Mouse (Mus musculus): ENCODE measurements around the gene Cdpf1. TPM values are rescaled to one million over a fixed set of nuclear protein-coding genes. Genes with fewer than 3 reads are reported as not detected.

Gene Cdpf1
- polyA plus RNA-seq, 1 experiment: 51.4 TPM

DNA sequence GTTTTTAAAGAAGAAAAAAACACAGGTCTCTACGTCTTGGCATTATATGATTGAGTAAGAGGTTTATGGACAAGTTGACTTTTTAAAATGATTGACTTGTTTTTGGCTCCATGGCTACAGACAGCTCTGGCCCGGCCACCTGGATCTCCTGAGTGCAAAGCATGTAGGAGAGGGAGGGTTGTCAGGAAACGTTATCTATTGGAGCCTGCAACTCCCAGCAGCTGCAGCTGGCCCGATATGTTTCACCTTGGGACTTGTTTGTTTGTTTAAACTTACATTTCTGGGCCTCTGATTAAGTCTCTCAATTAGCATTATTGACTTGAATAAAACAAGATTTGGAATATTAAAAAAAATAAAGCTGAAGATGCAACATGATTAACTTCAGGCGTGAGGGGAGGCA lies 15.2 kb upstream of the Cdpf1 start:
- DNase-seq: no peak
- no peak for TF ChIP-seq POLR2A (IDR thresholded peaks at IDR 0.05; ENCODE audit: low read depth, low read length)
- TF ChIP-seq CTCF (conservative IDR thresholded peaks at IDR 0.05; ENCODE audit: insufficient read depth, insufficient read length, low read depth, low read length): no peak
- 68% methylated on average over 5 of the region's 5 CpGs for WGBS
- Histone ChIP-seq H3K27ac (ENCODE audit: insufficient read depth, low read depth, low read length) (no peak overlapping the region), H3K36me3 (ENCODE audit: control insufficient read depth, insufficient read depth, low read length) (no peaks in the 10 kb centered on the region), H3K4me3 (ENCODE audit: insufficient read depth, low read depth, low read length) (no peak overlapping the region), H3K4me1 (ENCODE audit: control insufficient read depth, insufficient read depth, low read length) (no peaks in the 10 kb centered on the region), H3K27me3 (replicated peaks; ENCODE audit: control insufficient read depth, insufficient read depth, low read length) (no peaks in the 10 kb centered on the region)

- DNase-seq: no peak
- no peaks in the 10 kb centered on the region for H3K36me3 ChIP-seq (ENCODE audit: control insufficient read depth, insufficient read depth, low read length)
- no peaks in the 10 kb centered on the region for H3K27me3 ChIP-seq (replicated peaks; ENCODE audit: control insufficient read depth, insufficient read depth, low read length)
- peaks cover 4% of the 10 kb centered on the region; the same call in 1 of the 2 replicates for H3K4me1 ChIP-seq (ENCODE audit: control insufficient read depth, insufficient read depth, low read length)
- TF ChIP-seq CTCF (conservative IDR thresholded peaks at IDR 0.05; ENCODE audit: insufficient read depth, insufficient read length, low read depth, low read length): no peak
- WGBS: 26% methylated on average over 4 of the region's 4 CpGs
- H3K4me3 ChIP-seq (ENCODE audit: insufficient read depth, low read depth, low read length): no peak overlapping the region
- no peak overlapping the region for H3K27ac ChIP-seq (ENCODE audit: insufficient read depth, low read depth, low read length)
These were observed 10.5 kb upstream of the Cdpf1 start for GRCm38 (mm10) chr15:85822011-85822359.

GRCm38 (mm10) chr15:85821203-85822010 lies 9.9 kb upstream of the Cdpf1 start, which contains the start of gene Pkdrej:
Pkdrej (minus strand) TSS chr15:85821734.
- Histone ChIP-seq H3K4me3 (ENCODE audit: insufficient read depth, low read depth, low read length) (peak within 1 kb of the TSS; percentile 36; the same call in 1 of the 2 replicates), H3K36me3 (ENCODE audit: control insufficient read depth, insufficient read depth, low read length) (no peaks in the 10 kb centered on the region), H3K27ac (ENCODE audit: insufficient read depth, low read depth, low read length) (no peak within 1 kb of the TSS), H3K4me1 (ENCODE audit: control insufficient read depth, insufficient read depth, low read length) (peaks cover 4% of the 10 kb centered on the region; the same call in 1 of the 2 replicates), H3K27me3 (replicated peaks; ENCODE audit: control insufficient read depth, insufficient read depth, low read length) (no peaks in the 10 kb centered on the region)
- WGBS: 3% methylated on average over 65 of the region's 65 CpGs
- DNase-seq: peak; percentile 35
- TF ChIP-seq POLR2A (IDR thresholded peaks at IDR 0.05; ENCODE audit: low read depth, low read length) (no peak), CTCF (conservative IDR thresholded peaks at IDR 0.05; ENCODE audit: insufficient read depth, insufficient read length, low read depth, low read length) (no peak)

GRCm38 (mm10) chr15:85813428-85813827 lies 1.9 kb upstream of the Cdpf1 start:
- Histone ChIP-seq H3K36me3 (ENCODE audit: control insufficient read depth, insufficient read depth, low read length) (no peaks in the 10 kb centered on the region), H3K27me3 (replicated peaks; ENCODE audit: control insufficient read depth, insufficient read depth, low read length) (no peaks in the 10 kb centered on the region), H3K4me3 (ENCODE audit: insufficient read depth, low read depth, low read length) (no peak overlapping the region), H3K4me1 (ENCODE audit: control insufficient read depth, insufficient read depth, low read length) (peaks cover 3% of the 10 kb centered on the region; the same call in 1 of the 2 replicates), H3K27ac (ENCODE audit: insufficient read depth, low read depth, low read length) (no peak overlapping the region)
- no peak for TF ChIP-seq POLR2A (IDR thresholded peaks at IDR 0.05; ENCODE audit: low read depth, low read length)
- TF ChIP-seq CTCF (conservative IDR thresholded peaks at IDR 0.05; ENCODE audit: insufficient read depth, insufficient read length, low read depth, low read length): no peak
- 75% methylated on average over 10 of the region's 10 CpGs for WGBS
- DNase-seq: no peak

GRCm38 (mm10) chr15:85810806-85811521 lies 533 bp downstream of the Cdpf1 start:
- DNase-seq: peak; percentile 54
- Histone ChIP-seq H3K27me3 (replicated peaks; ENCODE audit: control insufficient read depth, insufficient read depth, low read length) (no peaks in the 10 kb centered on the region), H3K36me3 (ENCODE audit: control insufficient read depth, insufficient read depth, low read length) (no peaks in the 10 kb centered on the region), H3K4me1 (ENCODE audit: control insufficient read depth, insufficient read depth, low read length) (peaks cover 3% of the 10 kb centered on the region; the same call in 1 of the 2 replicates), H3K4me3 (ENCODE audit: insufficient read depth, low read depth, low read length) (peak overlapping the region; percentile 67), H3K27ac (ENCODE audit: insufficient read depth, low read depth, low read length) (peak overlapping the region; percentile 67)
- TF ChIP-seq POLR2A (IDR thresholded peaks at IDR 0.05; ENCODE audit: low read depth, low read length): no peak
- TF ChIP-seq CTCF (conservative IDR thresholded peaks at IDR 0.05; ENCODE audit: insufficient read depth, insufficient read length, low read depth, low read length): 0 out of 2 replicates have a peak, but pooled peaks have one; percentile 9
- WGBS: 2% methylated on average over 36 of the region's 36 CpGs

DNA sequence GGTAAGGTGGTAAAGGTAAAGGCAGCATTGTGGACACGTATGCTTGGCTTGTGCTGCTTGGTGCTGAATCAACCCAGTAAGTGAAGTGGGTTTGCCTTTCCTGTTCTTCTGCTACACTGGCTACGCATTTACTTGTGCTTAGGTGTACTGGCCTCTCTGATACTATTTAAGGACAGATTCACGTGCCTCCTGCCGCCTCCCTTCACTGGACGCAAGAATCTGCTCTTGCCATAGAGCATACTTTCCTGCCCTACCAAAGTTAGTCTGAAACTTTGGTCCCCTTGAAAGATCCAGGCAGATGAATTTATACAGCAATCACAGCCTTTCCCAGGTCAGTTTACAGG lies 1.1 kb downstream of the Cdpf1 start:
- H3K27ac ChIP-seq (ENCODE audit: insufficient read depth, low read depth, low read length): peak overlapping the region; percentile 67; the same call in 1 of the 2 replicates
- H3K36me3 ChIP-seq (ENCODE audit: control insufficient read depth, insufficient read depth, low read length): no peaks in the 10 kb centered on the region
- DNase-seq: no peak
- no peaks in the 10 kb centered on the region for H3K27me3 ChIP-seq (replicated peaks; ENCODE audit: control insufficient read depth, insufficient read depth, low read length)
- no peak overlapping the region for H3K4me3 ChIP-seq (ENCODE audit: insufficient read depth, low read depth, low read length)
- WGBS: 46% methylated on average over 5 of the region's 5 CpGs
- peaks cover 3% of the 10 kb centered on the region; the same call in 1 of the 2 replicates for H3K4me1 ChIP-seq (ENCODE audit: control insufficient read depth, insufficient read depth, low read length)
- TF ChIP-seq POLR2A (IDR thresholded peaks at IDR 0.05; ENCODE audit: low read depth, low read length) (no peak), CTCF (conservative IDR thresholded peaks at IDR 0.05; ENCODE audit: insufficient read depth, insufficient read length, low read depth, low read length) (no peak)

DNA sequence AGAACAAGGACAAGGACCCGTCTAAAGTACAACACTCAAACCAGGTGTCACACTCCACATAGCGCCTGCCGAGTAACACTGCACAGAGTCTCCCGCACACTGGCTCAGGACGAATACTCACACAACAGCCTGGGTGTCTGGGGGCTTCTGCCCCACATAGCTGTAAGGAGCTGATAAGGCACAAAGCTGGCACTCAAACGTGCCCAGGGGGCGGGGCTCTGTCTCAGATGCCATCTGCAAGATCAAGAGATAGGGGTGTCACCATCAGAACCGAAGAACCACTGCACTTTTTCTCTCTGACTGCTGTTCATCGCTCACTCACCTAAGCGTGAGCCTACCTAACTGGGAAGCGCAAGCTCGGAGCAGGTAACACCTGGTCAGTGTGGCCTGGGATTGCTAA lies 2.4 kb downstream of the Cdpf1 start:
- H3K27ac ChIP-seq (ENCODE audit: insufficient read depth, low read depth, low read length): no peak overlapping the region
- H3K36me3 ChIP-seq (ENCODE audit: control insufficient read depth, insufficient read depth, low read length): no peaks in the 10 kb centered on the region
- H3K27me3 ChIP-seq (replicated peaks; ENCODE audit: control insufficient read depth, insufficient read depth, low read length): no peaks in the 10 kb centered on the region
- DNase-seq: no peak
- WGBS: 85% methylated on average over 12 of the region's 12 CpGs
- peaks cover 3% of the 10 kb centered on the region; the same call in 1 of the 2 replicates for H3K4me1 ChIP-seq (ENCODE audit: control insufficient read depth, insufficient read depth, low read length)
- TF ChIP-seq POLR2A (IDR thresholded peaks at IDR 0.05; ENCODE audit: low read depth, low read length) (no peak), CTCF (conservative IDR thresholded peaks at IDR 0.05; ENCODE audit: insufficient read depth, insufficient read length, low read depth, low read length) (no peak)
- no peak overlapping the region for H3K4me3 ChIP-seq (ENCODE audit: insufficient read depth, low read depth, low read length)
